Mouse (Mus musculus) intestine, embryonic 14.5 days (tissue): ENCODE data around the gene Itih5. TPM values are rescaled to one million over a fixed set of nuclear protein-coding genes. Genes with fewer than 3 reads are reported as not detected.

ENCODE experiments used
- ATAC-seq: fragments of 200-750 bp; cut with Nextera tagmentation; replicated peaks from 2 replicates; pipeline ENCODE4 v1.8.0; 2017; ENCODE audit warnings: low read depth, moderate number of reproducible peaks, moderate TSS enrichment, moderate library complexity; ENCODE audit not compliant: low FRiP score, low TSS enrichment
- DNase-seq: peaks from one replicate; pipeline ENCODE4 v3.0.0-alpha.2; 2018; ENCODE audit warnings: low spot score
- H3K27ac ChIP-seq: fragments of 300-500 bp; sonication (generic); 2 replicates; pipeline ENCODE4 v1.5.1; 2014; ENCODE audit warnings: low read depth, mild to moderate bottlenecking, control low read depth
- H3K27me3 ChIP-seq: fragments of 300-500 bp; sonication (generic); replicated peaks from 2 replicates; pipeline ENCODE4 v1.6.1; 2014; ENCODE audit warnings: low read length, control low read depth; ENCODE audit not compliant: control insufficient read depth, insufficient read depth
- H3K36me3 ChIP-seq: fragments of 300-500 bp; sonication (generic); 2 replicates; pipeline ENCODE4 v1.6.1; 2014; ENCODE audit warnings: low read length, control low read depth; ENCODE audit not compliant: control insufficient read depth, insufficient read depth
- H3K4me1 ChIP-seq: fragments of 300-500 bp; sonication (generic); replicated peaks from 2 replicates; pipeline ENCODE4 v1.6.1; 2014; ENCODE audit warnings: low read length, control low read depth, mixed read lengths; ENCODE audit not compliant: control insufficient read depth, insufficient read depth
- H3K4me2 ChIP-seq: fragments of 300-500 bp; sonication (generic); 2 replicates; pipeline ENCODE4 v1.6.1; 2014; ENCODE audit warnings: low read length
- H3K4me3 ChIP-seq: fragments of 300-500 bp; sonication (generic); 2 replicates; pipeline ENCODE4 v1.5.1; 2014; ENCODE audit warnings: low read depth, low read length, control low read depth, mixed read lengths
- H3K9ac ChIP-seq: fragments of 300-500 bp; sonication (generic); 2 replicates; pipeline ENCODE4 v1.6.1; 2014; ENCODE audit warnings: mild to moderate bottlenecking, low read length
- H3K9me3 ChIP-seq: fragments of 300-500 bp; sonication (generic); 2 replicates; pipeline ENCODE4 v1.6.1; 2016; ENCODE audit warnings: low read length, control low read depth; ENCODE audit not compliant: control insufficient read depth
- WGBS: fragments of 180-500 bp; shearing (Covaris S2); extraction: QIAGEN DNeasy Blood & Tissue Kit; methylation state at CpG from one replicate; pipeline ENCODE4 v1.1.7; 2014; 5-methylcytosine and 5-hydroxymethylcytosine counted together
- polyA plus RNA-seq: library from polyadenylated mRNA; unstranded; fragments of >200 nt; fragmentation: Nextera tagmentation; extraction: Ambion mirVana; gene quantifications from 2 replicates; pipeline ENCODE4 v1.2.1, GENCODE M21; 2014

The Itih5 gene
- polyA plus RNA-seq, 1 experiment from 2014 or later = 12.1 TPM

GRCm38 (mm10) chr2:10147176-10147575 lies 6.2 kb upstream of the Itih5 start:
- WGBS = 77% methylated on average over 8 of the region's 8 CpGs
- no peak overlapping the region for H3K4me2 ChIP-seq
- DNase-seq (no peak), ATAC-seq (no peak)
- no peak overlapping the region for H3K9ac ChIP-seq
- no peak overlapping the region for H3K27ac ChIP-seq
- H3K36me3 ChIP-seq = no peaks in the 10 kb centered on the region
- no peaks in the 10 kb centered on the region for H3K9me3 ChIP-seq
- no peaks in the 10 kb centered on the region for H3K27me3 ChIP-seq
- H3K4me1 ChIP-seq = no peaks in the 10 kb centered on the region
- no peak overlapping the region for H3K4me3 ChIP-seq

- H3K4me2 ChIP-seq = no peak overlapping the region
- ATAC-seq (no peak), DNase-seq (no peak)
- peaks cover 10% of the 10 kb centered on the region for H3K4me1 ChIP-seq
- no peak overlapping the region for H3K4me3 ChIP-seq
- no peak overlapping the region for H3K9ac ChIP-seq
- H3K9me3 ChIP-seq = no peaks in the 10 kb centered on the region
- H3K36me3 ChIP-seq = no peaks in the 10 kb centered on the region
- 81% methylated on average over 5 of the region's 5 CpGs for WGBS
- no peaks in the 10 kb centered on the region for H3K27me3 ChIP-seq
- no peak overlapping the region for H3K27ac ChIP-seq
Measured at GRCm38 (mm10) chr2:10152590-10152989, 781 bp upstream of the Itih5 start.

DNA sequence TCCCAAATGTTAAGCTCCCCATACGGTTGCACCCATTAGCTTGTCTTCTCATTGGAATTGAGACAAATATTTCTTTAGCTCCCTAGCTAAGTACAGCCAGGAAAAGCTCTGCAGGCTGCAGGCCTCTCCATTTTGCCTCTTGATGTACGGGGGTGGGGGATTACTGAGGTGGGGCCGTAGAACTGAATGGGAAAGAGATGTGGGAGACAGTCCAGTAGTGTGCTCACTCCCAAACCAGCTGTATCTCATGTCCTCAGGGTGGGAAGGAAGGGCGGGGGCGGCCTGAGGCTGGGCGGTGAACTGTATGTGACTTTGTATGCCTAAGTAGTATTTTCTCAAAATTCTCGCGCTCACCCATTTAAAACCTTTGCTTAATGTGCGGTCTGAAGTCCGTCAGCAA lies 3.8 kb downstream of the Itih5 start:
- H3K36me3 ChIP-seq = no peaks in the 10 kb centered on the region
- no peak overlapping the region for H3K4me2 ChIP-seq
- DNase-seq = no peak
- peaks cover 10% of the 10 kb centered on the region for H3K4me1 ChIP-seq
- WGBS = 80% methylated on average over 10 of the region's 10 CpGs
- no peak overlapping the region for H3K9ac ChIP-seq
- H3K27ac ChIP-seq = no peak overlapping the region
- ATAC-seq = no peak
- H3K27me3 ChIP-seq = no peaks in the 10 kb centered on the region
- H3K4me3 ChIP-seq = no peak overlapping the region
- H3K9me3 ChIP-seq = no peaks in the 10 kb centered on the region

GRCm38 (mm10) chr2:10162011-10162410 lies 8.6 kb downstream of the Itih5 start:
- Histone ChIP-seq H3K9ac (no peak overlapping the region), H3K4me3 (no peak overlapping the region), H3K4me2 (no peak overlapping the region), H3K36me3 (no peaks in the 10 kb centered on the region), H3K27me3 (no peaks in the 10 kb centered on the region), H3K27ac (no peak overlapping the region), H3K9me3 (no peaks in the 10 kb centered on the region), H3K4me1 (no peaks in the 10 kb centered on the region)
- 93% methylated on average over 4 of the region's 4 CpGs for WGBS
- DNase-seq (no peak), ATAC-seq (no peak)

- 41% methylated on average over 6 of the region's 6 CpGs for WGBS
- H3K27me3 ChIP-seq = no peaks in the 10 kb centered on the region
- ATAC-seq = no peak
- H3K9me3 ChIP-seq = no peaks in the 10 kb centered on the region
- no peak overlapping the region for H3K27ac ChIP-seq
- no peaks in the 10 kb centered on the region for H3K36me3 ChIP-seq
- H3K4me2 ChIP-seq = no peak overlapping the region
- no peaks in the 10 kb centered on the region for H3K4me1 ChIP-seq
- no peak overlapping the region for H3K4me3 ChIP-seq
- no peak overlapping the region for H3K9ac ChIP-seq
- no peak for DNase-seq
Measured at GRCm38 (mm10) chr2:10166635-10167034, 13.3 kb downstream of the Itih5 start.

- no peak overlapping the region for H3K4me3 ChIP-seq
- DNase-seq (no peak), ATAC-seq (no peak)
- no peaks in the 10 kb centered on the region for H3K27me3 ChIP-seq
- H3K36me3 ChIP-seq = no peaks in the 10 kb centered on the region
- H3K4me2 ChIP-seq = no peak overlapping the region
- no peaks in the 10 kb centered on the region for H3K9me3 ChIP-seq
- no peaks in the 10 kb centered on the region for H3K4me1 ChIP-seq
- H3K27ac ChIP-seq = no peak overlapping the region
- H3K9ac ChIP-seq = no peak overlapping the region
- WGBS = 88% methylated on average over 11 of the region's 11 CpGs
Measured at GRCm38 (mm10) chr2:10167283-10167682, 13.9 kb downstream of the Itih5 start.

- WGBS = 51% methylated on average over 8 of the region's 8 CpGs
- DNase-seq = no peak
- ATAC-seq = no peak
Measured at GRCm38 (mm10) chr2:10168016-10168415, 14.6 kb downstream of the Itih5 start.

DNA sequence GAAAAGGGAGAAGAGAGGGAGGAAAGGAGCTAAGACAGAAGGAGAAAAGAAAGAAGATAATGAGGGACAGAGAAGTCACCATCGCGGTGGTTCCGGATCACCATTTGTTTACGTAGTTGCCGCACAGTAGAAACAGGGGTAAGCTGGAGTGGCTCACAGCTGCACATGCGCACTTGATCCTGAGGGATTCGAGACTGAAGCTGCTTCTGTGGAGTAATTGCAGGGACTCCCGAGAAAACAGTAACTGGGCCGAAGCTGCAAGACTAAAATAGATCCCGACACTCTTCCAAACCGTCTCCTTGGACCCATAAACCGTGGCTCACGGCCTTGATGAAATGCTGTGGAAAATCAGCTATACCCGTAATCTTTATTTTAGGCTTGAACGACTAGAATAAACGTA lies 16.6 kb downstream of the Itih5 start:
- DNase-seq (no peak), ATAC-seq (no peak)
- Histone ChIP-seq H3K9ac (no peak overlapping the region), H3K4me2 (no peak overlapping the region), H3K27me3 (no peaks in the 10 kb centered on the region), H3K27ac (no peak overlapping the region), H3K4me1 (no peaks in the 10 kb centered on the region), H3K9me3 (no peaks in the 10 kb centered on the region), H3K36me3 (no peaks in the 10 kb centered on the region), H3K4me3 (no peak overlapping the region)
- 80% methylated on average over 16 of the region's 16 CpGs for WGBS

More at GRCm38 (mm10) chr2:10168016-10168415, 14.6 kb downstream of the Itih5 start:
- Histone ChIP-seq H3K27me3 (no peaks in the 10 kb centered on the region), H3K4me3 (no peak overlapping the region), H3K4me1 (no peaks in the 10 kb centered on the region), H3K36me3 (no peaks in the 10 kb centered on the region), H3K4me2 (no peak overlapping the region), H3K9me3 (no peaks in the 10 kb centered on the region), H3K27ac (no peak overlapping the region), H3K9ac (no peak overlapping the region)

GRCm38 (mm10) chr2:10193553-10193952 lies 40.2 kb downstream of the Itih5 start:
- H3K4me3 ChIP-seq = no peak overlapping the region
- H3K36me3 ChIP-seq = no peaks in the 10 kb centered on the region
- DNase-seq (no peak), ATAC-seq (no peak)
- H3K27ac ChIP-seq = no peak overlapping the region
- no peak overlapping the region for H3K9ac ChIP-seq
- 48% methylated on average over 3 of the region's 3 CpGs for WGBS
- H3K9me3 ChIP-seq = no peaks in the 10 kb centered on the region
- peaks cover 4% of the 10 kb centered on the region; the same call in 1 of the 2 replicates for H3K4me1 ChIP-seq
- H3K27me3 ChIP-seq = no peaks in the 10 kb centered on the region
- H3K4me2 ChIP-seq = no peak overlapping the region
